Mouse (Mus musculus) brain, embryonic 14.5 days (tissue): Measurements from ENCODE around the gene Chst15. TPM values are rescaled to one million over a fixed set of nuclear protein-coding genes. Genes with fewer than 3 reads are reported as not detected.

Experiments
- DNase-seq: peaks from one replicate; pipeline ENCODE4 v3.0.0-alpha.2; 2011; ENCODE audit warnings: low read depth
- CTCF ChIP-seq: fragments of 200-500 bp; IDR thresholded peaks from 2 replicates; pipeline ENCODE4 v1.5.1; 2012; ENCODE audit warnings: inconsistent platforms, mild to moderate bottlenecking, moderate library complexity, borderline replicate concordance; ENCODE audit not compliant: insufficient read depth, insufficient read length; ENCODE audit errors: extremely low read depth
- POLR2A ChIP-seq: fragments of 200-500 bp; IDR thresholded peaks from 2 replicates; pipeline ENCODE4 v1.6.1; 2012; ENCODE audit warnings: mild to moderate bottlenecking, inconsistent platforms, borderline replicate concordance; ENCODE audit not compliant: poor library complexity, insufficient read depth, insufficient read length, severe bottlenecking; ENCODE audit errors: extremely low read depth
- polyA plus RNA-seq: library from polyadenylated mRNA; depleted of rRNA; stranded (reverse); fragments of >200 nt; gene quantifications from 2 replicates; pipeline ENCODE4 v1.2.3, GENCODE M21; 2012

Chst15 gene
- polyA plus RNA-seq, 1 experiment: 14.4 TPM

DNA sequence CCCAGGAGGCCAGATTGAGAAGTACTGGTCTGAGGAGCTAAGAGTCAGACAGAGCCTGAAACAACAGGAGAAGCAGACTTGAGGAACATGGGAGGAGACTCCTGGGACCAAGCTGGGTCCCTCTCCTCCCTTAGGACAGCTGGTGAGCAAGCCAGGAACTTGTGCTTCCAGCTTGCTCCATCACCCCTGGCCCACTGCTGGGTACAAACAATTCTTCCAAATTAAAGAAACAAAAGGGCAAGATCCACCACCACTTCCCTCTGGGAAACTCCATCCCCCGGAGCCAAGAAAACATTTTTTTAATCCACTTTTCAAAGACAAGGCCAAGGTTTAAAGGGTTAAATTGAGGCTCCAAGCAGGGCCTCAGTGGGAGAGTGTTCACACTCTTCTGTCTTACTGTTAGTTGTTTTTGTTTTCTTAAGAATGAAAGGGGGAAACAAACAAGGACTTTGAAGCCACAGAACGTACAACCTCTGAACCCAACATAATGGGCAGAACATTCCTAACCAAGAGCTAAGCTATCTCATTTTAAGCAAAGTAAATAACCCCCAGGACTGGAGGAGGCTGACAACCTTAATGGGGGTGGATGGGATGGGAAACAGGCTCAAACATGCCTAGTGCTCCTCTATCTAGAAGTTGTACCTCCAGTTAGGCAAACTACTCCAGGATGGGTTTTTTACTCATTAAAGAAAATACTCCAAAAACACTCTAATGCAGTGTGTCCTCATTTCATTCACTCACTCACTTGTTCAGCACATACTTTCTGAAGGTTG lies 43.1 kb downstream of the Chst15 start:
- no peak for DNase-seq
- TF ChIP-seq CTCF (no peak), POLR2A (no peak)

DNA sequence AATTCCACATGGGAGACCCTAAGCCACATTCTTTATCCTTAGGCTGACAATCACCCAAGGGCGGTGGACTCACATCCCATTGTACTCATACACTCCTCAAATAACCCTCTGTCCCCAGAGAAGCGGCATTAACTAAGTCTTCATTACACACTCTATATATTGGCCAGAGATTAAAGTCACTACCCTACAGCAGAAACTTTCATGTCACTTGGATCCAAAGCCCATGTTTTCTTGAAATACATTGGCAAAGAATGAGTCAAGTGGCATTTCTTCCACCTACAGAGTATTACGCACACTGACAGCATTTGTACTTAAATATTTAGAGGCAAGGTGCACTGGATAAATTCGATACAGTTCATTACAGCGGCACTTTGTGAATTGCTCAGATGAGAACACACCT lies 44.0 kb downstream of the Chst15 start:
- DNase-seq: no peak
- TF ChIP-seq CTCF (no peak), POLR2A (no peak)

DNA sequence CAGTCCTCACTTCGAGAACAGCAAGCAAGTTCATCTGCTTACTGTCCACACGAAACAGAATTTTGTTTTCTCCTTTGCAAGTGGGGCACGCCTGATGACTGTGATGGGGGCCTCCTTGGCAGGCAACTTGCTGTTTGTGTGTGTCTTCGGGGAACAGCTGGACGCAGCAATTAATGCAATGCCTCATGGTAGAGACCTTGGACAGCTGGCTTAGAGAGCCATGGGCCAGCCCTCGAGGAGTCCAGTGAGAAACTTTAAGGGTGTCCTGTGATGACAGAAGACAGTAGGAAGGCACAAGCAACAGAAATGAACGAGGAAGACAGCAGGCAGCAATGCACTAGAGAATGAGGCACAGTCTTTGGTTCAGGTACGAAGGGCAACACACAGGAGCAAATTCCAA lies 46.7 kb downstream of the Chst15 start:
- no peak for DNase-seq
- TF ChIP-seq POLR2A: no peak
- no peak for TF ChIP-seq CTCF

DNA sequence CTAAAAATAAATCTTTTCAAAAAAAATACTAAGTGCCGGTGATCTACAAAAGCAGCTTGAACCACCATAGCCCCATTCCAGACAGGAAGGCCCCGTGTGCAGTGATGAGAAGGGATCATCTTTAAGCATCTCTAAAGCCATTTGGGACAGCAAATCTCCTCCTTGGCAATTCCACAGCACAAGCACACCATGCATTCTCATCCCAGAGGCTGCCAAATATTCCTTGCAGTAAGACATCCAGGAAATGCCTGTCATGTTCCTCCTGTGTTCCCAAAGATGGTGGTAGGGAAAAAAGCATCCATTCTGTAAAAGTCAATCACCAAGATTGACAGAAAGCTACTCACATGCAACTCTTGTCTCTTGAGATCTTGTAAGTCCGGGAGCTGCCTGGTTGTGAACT lies 47.4 kb downstream of the Chst15 start:
- no peak for DNase-seq

DNA sequence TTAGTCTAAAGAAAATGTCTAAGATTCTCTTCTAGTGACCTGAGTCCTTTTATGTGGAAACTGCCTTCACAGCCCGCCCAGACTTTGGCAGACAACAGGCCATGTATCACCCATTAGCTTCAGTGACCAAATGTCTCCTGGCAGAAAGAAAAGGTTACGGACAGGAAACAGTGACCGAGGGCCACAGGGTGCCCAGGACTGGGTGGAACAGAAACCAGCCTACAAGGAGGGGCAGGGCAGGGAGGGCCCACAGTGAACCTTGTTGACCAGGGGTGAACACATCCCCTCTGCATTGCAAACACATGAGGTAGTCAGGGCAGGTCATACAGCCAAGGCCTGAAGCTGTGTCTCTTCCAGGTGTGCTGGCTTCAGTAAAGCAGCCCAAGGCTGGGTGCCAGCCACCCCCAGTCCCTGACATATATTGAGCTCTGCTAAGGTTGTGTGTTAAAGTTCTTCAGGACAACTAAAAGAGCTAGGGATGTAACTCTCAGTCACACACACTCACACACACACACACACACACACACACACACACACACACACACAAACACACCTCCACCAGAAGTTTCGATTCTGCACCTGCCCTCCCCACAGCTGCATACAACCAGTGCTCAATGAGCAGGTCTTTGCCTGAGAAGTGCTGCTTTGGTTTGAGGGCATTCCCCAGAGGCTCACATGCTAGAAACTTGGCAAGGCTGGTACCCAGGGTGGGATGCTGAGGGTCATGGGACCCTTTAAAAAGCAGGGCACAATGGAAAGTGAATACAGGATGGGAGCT lies 49.1 kb downstream of the Chst15 start:
- TF ChIP-seq CTCF (no peak), POLR2A (no peak)
- DNase-seq: no peak

More for the DNA sequence above, 47.4 kb downstream of the Chst15 start:
- TF ChIP-seq CTCF (no peak), POLR2A (no peak)

DNA sequence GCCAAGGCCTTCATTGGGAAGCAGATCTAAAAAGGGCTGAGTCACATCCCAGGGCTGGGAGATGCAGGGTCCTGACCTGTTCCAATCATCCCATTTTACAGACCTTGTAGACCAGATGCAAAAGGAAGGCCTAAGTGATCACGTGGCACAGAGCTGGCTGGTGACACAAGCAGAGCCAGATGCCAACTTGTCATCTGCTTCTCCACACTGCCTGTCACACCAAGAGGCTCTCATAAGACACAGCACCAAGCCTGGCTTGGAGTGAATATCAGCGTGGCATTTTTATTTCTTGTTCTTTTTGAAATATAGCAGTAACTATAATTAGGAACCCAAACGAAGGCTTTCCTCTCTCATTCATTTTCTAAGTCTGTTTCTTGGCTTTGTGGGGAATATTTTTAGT lies 52.3 kb downstream of the Chst15 start:
- no peak for TF ChIP-seq CTCF
- no peak for TF ChIP-seq POLR2A
- peak; percentile 68 for DNase-seq

DNA sequence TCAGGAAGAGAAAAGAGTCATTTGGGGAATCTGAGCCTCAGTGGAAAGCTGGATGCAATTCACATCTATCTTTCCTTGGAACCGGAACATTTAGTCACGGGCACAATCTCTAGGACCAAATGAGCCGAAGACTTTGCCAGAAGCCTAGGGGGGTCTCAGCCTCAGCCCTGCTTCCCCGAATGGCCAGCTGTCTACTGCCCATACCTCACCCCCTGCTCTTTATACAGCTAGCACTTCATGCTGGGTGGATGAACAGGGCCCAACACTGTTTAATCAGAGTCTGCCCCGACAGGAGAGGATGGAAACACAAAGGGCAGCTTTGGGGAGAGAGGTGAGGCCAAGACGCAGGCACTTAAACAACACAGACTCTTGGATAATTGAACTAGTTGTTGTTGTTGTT lies 53.8 kb downstream of the Chst15 start:
- no peak for TF ChIP-seq POLR2A
- TF ChIP-seq CTCF: no peak
- peak; percentile 67 for DNase-seq

DNA sequence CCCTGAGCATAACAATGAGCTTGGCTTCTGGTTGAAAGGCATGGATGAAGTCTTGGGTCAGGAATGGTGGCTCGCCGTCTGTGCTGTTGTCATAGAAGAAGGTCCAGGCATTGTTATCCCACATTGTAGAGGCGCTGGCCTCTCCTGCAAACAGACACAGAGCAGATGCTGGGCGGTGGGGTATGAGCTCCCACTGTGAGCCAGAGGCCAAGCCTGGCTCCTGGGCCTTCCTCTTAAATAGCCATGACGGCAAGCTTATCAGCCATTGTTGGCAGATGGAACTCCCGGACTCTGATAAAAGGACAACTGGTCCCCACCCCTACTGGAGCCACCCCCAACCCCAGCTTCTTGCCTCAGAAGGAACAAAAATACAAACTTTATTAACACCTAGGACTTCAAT lies 54.3 kb downstream of the Chst15 start:
- no peak for TF ChIP-seq CTCF
- TF ChIP-seq POLR2A: no peak
- peak; percentile 70 for DNase-seq

DNA sequence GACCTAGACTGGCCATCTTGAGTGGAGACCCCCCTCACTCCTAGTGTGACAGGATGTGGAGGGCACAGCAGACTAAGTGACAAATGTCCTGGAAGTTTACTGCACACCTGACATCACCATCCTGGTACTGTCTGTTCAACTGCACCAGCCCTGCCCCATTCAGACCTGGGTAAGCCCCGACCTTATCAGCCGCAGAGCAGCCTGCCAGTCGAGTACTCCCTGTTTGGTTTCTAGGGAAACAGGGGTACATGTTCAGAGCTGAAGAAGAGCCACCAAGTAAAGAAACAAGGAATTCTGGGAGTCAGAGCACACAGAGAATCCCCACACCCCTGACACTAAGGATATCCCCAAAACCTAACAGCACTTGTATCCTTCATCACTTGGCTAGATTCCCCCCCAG lies 55.1 kb downstream of the Chst15 start:
- no peak for DNase-seq
- no peak for TF ChIP-seq CTCF
- no peak for TF ChIP-seq POLR2A

DNA sequence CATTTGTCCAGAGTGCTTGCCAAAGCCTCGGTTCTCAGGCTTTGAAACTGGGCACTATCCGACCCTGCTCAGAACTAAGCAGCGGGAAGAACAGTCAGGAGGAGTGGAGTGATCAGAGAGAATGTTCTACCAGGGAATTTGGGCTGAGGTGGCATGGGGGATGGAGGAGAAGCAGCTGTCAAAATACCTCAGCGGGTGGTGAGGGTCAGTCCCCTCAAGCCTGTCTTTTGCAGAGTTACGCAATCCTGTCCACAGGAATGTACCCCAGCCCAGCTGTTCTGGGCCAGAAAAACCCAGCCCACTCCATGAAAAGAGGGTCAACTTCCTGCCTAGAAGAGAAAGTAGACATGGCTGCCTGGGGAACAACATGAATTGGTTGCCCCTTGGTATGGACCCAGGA lies 56.4 kb downstream of the Chst15 start:
- TF ChIP-seq CTCF: no peak
- no peak for TF ChIP-seq POLR2A
- no peak for DNase-seq

DNA sequence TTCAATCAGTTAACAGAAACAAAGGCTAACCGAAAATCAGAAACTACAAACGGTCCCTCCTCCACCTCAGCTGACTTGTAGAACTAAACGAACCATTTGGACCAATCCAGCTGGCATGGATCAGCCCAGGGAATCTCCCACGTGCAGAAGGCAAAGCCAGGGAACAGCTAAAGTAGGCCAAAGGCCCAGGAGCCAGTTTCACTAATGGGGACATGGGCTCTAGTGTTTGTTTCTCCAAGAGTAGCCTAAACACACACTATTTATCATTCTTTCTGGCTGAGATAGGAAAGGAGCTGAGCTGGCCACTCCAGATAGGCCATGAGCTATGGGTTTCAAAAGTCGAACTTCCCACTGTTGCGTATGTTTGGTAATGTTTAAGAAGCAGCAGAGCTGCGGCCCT lies 58.2 kb downstream of the Chst15 start:
- DNase-seq: no peak
- TF ChIP-seq POLR2A (no peak), CTCF (no peak)

DNA sequence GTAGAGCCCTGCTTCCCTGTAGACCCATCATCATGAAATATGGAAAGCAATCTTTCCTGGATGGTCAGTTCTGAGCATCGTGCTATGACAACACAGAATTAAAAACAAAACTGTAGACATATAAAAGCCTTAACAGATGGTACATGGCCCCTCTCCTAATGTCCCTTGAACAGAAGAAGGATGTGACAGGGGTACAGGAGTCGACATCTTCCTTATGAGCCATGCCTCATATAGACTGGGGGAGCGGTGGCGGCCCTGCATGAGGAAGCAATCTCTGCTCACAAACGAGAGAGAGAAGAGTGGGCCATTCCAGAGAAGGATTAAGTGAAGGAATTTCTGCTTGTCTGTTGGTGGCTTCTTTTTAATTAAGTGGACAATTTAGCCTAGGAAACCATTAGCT lies 58.8 kb downstream of the Chst15 start:
- DNase-seq: no peak
- TF ChIP-seq POLR2A (no peak), CTCF (no peak)

DNA sequence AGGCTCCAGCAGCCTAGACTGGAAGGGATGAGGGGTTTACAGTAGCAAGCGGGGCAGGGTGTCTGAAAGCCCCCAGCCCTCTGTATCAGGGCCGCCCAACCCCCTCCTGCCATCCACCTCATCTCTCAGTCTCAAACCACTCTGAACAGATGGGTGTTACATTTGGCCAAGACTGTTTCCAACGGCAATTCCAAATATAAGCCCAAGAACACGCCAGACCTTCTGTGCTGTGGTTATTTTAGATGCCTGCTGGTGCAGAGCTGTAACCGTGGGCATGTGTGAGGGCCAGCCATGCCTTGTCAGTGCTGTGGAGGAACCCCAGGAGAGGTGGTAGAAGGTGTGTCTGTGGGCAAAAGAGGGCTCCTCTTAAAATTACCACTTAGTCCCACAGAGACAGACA lies 63.5 kb downstream of the Chst15 start:
- TF ChIP-seq POLR2A (no peak), CTCF (no peak)
- DNase-seq: peak; percentile 84

DNA sequence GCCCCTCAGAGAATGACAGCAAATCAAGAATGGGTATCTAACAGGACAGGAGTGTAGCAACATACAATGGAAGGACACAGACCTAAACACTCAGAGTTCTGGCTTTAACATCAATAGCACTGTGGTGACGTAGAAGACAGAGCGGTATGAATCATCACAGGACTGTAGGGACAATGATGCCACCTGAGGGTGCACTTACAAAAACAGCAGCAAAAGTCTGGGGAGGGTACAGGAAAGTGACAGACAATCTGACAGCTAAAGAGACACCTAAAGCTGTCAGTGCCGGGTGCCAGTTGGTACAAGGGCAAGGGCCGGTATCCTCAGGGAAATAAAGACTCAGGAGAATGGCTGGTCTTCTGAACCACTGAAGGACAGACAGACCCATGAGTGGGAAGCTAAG lies 64.0 kb downstream of the Chst15 start:
- TF ChIP-seq POLR2A (no peak), CTCF (no peak)
- DNase-seq: no peak
